Mouse (Mus musculus) hindbrain, postnatal 0 days (tissue): ENCODE measurements around the gene Tmem214. TPM values are rescaled to one million over a fixed set of nuclear protein-coding genes. Genes with fewer than 3 reads are reported as not detected.

ENCODE experiments used
- ATAC-seq: fragments of 200-750 bp; cut with Nextera tagmentation; 2 replicates; pipeline ENCODE4 v1.8.0; 2017; ENCODE audit warnings: mild to moderate bottlenecking, moderate TSS enrichment, moderate library complexity
- DNase-seq: peaks from one replicate; pipeline ENCODE4 v3.0.0-alpha.2; 2015; ENCODE audit warnings: low spot score
- H3K27ac ChIP-seq: fragments of 300-500 bp; sonication (generic); 2 replicates; pipeline ENCODE4 v1.5.1; 2014; ENCODE audit warnings: mild to moderate bottlenecking
- H3K27me3 ChIP-seq: fragments of 300-500 bp; sonication (generic); 2 replicates; pipeline ENCODE4 v1.6.1; 2014; ENCODE audit warnings: low read length, mixed read lengths; ENCODE audit not compliant: insufficient read depth
- H3K36me3 ChIP-seq: fragments of 300-500 bp; sonication (generic); 2 replicates; pipeline ENCODE4 v1.6.1; 2014; ENCODE audit warnings: low read length, mixed read lengths; ENCODE audit not compliant: insufficient read depth
- H3K4me1 ChIP-seq: fragments of 300-500 bp; sonication (generic); 2 replicates; pipeline ENCODE4 v1.6.1; 2014; ENCODE audit warnings: antibody characterized with exemption, low read length, mixed read lengths; ENCODE audit not compliant: insufficient read depth
- H3K4me2 ChIP-seq: fragments of 300-500 bp; sonication (generic); 2 replicates; pipeline ENCODE4 v1.6.1; 2014; ENCODE audit warnings: low read depth, mild to moderate bottlenecking, low read length, moderate library complexity, mixed read lengths
- H3K4me3 ChIP-seq: fragments of 300-500 bp; sonication (generic); 2 replicates; pipeline ENCODE4 v1.5.1; 2014; ENCODE audit warnings: low read length
- H3K9ac ChIP-seq: fragments of 300-500 bp; sonication (generic); replicated peaks from 2 replicates; pipeline ENCODE4 v1.6.1; 2014; ENCODE audit warnings: mild to moderate bottlenecking, low read length, moderate library complexity, mixed read lengths
- H3K9me3 ChIP-seq: fragments of 300-500 bp; sonication (generic); 2 replicates; pipeline ENCODE4 v1.6.1; 2016; ENCODE audit warnings: low read length, mixed read lengths
- CTCF ChIP-seq: IDR thresholded peaks from 2 replicates; pipeline ENCODE4 v1.5.1; 2016; ENCODE audit warnings: antibody characterized with exemption, control low read depth, low read depth
- WGBS: fragments of 180-500 bp; shearing (Covaris S2); extraction: QIAGEN DNeasy Blood & Tissue Kit; methylation state at CpG from one replicate; pipeline ENCODE4 v1.1.7; 2014; 5-methylcytosine and 5-hydroxymethylcytosine counted together
- polyA plus RNA-seq: library from polyadenylated mRNA; unstranded; fragments of >200 nt; fragmentation: Nextera tagmentation; extraction: Ambion mirVana; gene quantifications from 2 replicates; pipeline ENCODE4 v1.2.1, GENCODE M21; 2015
- total RNA-seq: library from RNA; depleted of rRNA; stranded (reverse); fragments of >200 nt; gene quantifications from 2 replicates; pipeline ENCODE4 v1.2.3, GENCODE M21; 2014

The Tmem214 gene
- total and polyA plus RNA-seq, 2 experiments from 2014 or later = 59.1 to 89.5 TPM

DNA sequence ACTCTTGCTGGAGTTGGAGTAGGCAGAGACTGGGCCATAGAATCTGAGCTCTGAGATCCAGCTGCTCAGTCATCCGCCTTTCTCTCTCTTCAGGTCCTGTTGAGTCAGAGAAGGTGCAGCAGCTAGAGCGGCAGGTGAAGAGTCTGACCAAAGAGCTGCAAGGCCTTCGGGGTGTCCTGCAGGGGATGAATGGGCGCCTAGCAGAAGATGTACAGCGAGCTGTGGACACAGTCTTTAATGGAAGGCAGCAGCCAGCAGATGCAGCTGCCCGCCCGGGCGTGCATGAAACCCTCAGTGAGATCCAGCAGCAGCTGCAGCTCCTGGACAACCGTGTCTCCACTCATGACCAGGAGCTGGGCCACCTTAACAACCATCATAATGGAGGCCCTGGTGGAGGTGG, 49.0 kb downstream of the Tmem214 start:
- no peak for TF ChIP-seq CTCF

DNA sequence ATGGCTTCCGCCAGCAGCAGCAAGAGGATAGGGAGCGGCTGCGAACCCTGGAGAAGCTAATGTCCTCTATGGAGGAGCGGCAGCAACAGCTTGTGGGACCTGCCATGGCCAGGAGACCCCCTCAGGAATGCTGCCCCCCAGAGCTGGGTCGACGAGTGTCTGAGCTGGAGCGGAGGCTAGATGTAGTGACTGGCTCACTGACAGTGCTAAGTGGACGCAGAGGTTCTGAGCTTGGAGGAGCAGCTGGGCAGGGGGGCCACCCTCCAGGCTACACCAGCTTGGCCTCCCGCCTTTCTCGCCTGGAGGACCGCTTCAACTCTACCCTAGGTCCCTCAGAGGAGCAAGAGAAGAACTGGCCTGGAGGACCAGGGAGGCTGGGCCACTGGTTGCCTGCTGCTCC, 49.5 kb downstream of the Tmem214 start:
- Histone ChIP-seq H3K9ac (no peak overlapping the region), H3K4me2 (no peak overlapping the region)

More for the DNA sequence above, 49.0 kb downstream of the Tmem214 start:
- Histone ChIP-seq H3K9ac (no peak overlapping the region), H3K4me2 (no peak overlapping the region), H3K4me3 (no peak overlapping the region), H3K9me3 (no peaks in the 10 kb centered on the region), H3K27me3 (no peaks in the 10 kb centered on the region), H3K4me1 (peaks cover 6% of the 10 kb centered on the region), H3K36me3 (no peaks in the 10 kb centered on the region), H3K27ac (no peak overlapping the region)
- ATAC-seq = no peak
- no peak for DNase-seq
- 92% methylated on average over 9 of the region's 9 CpGs for WGBS

DNA sequence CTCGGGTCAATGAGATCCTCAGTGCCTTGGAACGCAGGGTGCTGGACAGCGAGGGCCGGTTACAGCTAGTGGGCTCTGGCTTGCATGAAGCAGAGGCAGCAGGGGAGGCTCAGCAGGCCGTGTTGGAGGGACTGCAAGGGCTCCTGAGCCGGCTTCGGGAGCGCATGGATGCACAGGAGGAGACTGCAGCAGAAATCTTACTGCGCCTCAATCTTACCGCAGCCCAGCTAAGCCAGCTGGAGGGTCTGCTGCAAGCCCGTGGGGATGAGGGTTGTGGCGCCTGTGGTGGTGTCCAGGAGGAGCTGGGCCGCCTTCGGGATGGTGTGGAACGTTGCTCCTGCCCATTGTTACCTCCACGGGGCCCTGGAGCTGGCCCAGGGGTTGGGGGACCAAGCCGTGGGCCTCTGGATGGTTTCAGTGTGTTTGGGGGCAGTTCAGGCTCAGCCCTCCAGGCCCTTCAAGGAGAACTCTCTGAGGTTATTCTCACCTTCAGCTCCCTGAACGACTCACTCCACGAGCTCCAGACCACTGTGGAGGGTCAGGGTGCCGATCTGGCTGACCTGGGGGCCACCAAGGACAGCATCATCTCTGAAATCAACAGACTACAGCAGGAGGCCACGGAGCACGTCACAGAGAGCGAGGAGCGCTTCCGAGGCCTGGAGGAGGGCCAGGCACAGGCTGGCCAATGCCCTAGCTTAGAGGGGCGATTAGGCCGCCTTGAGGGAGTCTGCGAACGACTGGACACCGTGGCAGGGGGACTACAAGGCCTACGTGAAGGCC, 50.3 kb downstream of the Tmem214 start:
- WGBS = 83% methylated on average over 31 of the region's 31 CpGs
- DNase-seq = no peak

More for the DNA sequence above, 49.5 kb downstream of the Tmem214 start:
- Histone ChIP-seq H3K27me3 (no peaks in the 10 kb centered on the region), H3K36me3 (no peaks in the 10 kb centered on the region), H3K4me3 (no peak overlapping the region), H3K9me3 (no peaks in the 10 kb centered on the region), H3K27ac (no peak overlapping the region), H3K4me1 (peaks cover 8% of the 10 kb centered on the region)
- DNase-seq (no peak), ATAC-seq (no peak)
- TF ChIP-seq CTCF = no peak
- WGBS = 89% methylated on average over 11 of the region's 11 CpGs

GRCm38 (mm10) chr5:30918691-30919090, 50.9 kb downstream of the Tmem214 start:
- 85% methylated on average over 8 of the region's 8 CpGs for WGBS

More for the DNA sequence above, 50.3 kb downstream of the Tmem214 start:
- H3K9me3 ChIP-seq = no peaks in the 10 kb centered on the region
- H3K36me3 ChIP-seq = no peaks in the 10 kb centered on the region
- H3K27ac ChIP-seq = no peak overlapping the region
- H3K27me3 ChIP-seq = no peaks in the 10 kb centered on the region
- no peak overlapping the region for H3K4me3 ChIP-seq
- H3K9ac ChIP-seq = no peak overlapping the region
- no peak for ATAC-seq
- H3K4me1 ChIP-seq = peaks cover 14% of the 10 kb centered on the region
- no peak overlapping the region for H3K4me2 ChIP-seq
- no peak for TF ChIP-seq CTCF

DNA sequence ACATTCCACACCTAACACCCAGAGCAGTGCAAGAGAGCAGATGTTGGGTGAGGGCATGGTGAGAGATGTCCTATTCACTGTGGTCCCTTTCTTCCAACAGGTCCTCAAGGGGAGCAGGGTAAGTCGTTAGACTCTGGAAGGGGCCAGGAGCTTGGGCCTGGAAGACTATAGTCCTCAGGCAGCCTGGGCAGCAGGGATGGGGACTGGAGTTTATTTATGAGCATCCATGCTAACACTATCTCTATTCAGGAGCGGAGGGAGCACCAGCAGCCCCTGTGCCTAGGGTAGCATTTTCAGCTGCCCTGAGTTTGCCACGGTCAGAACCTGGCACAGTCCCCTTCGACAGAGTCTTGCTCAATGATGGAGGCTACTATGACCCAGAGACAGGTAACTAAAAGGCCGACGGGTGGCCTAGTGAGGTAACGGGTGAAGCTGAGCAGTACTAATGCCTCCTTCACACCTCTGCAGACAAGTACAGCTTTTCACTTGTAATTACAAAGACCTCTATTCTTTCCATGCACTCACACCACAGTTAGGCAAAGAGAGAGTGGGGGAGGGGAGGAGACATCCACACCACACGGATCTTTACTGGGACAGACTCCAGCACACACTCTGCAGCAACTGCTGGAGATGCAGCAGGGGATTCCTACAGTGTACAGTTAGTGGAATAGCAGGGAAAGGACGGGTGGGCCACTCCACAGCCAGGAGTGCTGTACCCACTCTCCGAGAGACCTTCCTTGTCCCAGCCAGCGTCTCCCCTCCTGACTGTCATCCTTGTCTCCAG, 52.2 kb downstream of the Tmem214 start:
- Histone ChIP-seq H3K27me3 (no peaks in the 10 kb centered on the region), H3K36me3 (no peaks in the 10 kb centered on the region), H3K9me3 (no peaks in the 10 kb centered on the region), H3K4me3 (no peak overlapping the region), H3K9ac (no peak overlapping the region), H3K4me2 (0 out of 2 replicates have a peak overlapping the region, but pooled peaks have one; percentile 5), H3K4me1 (peaks cover 14% of the 10 kb centered on the region), H3K27ac (no peak overlapping the region)
- 65% methylated on average over 11 of the region's 11 CpGs for WGBS
- no peak for TF ChIP-seq CTCF
- no peak for DNase-seq
- no peak for ATAC-seq

More at GRCm38 (mm10) chr5:30918691-30919090, 50.9 kb downstream of the Tmem214 start:
- no peak for DNase-seq
- no peak overlapping the region for H3K4me2 ChIP-seq
- H3K27ac ChIP-seq = no peak overlapping the region
- H3K9me3 ChIP-seq = no peaks in the 10 kb centered on the region
- no peak for ATAC-seq
- TF ChIP-seq CTCF = no peak
- H3K9ac ChIP-seq = no peak overlapping the region
- no peak overlapping the region for H3K4me3 ChIP-seq
- H3K36me3 ChIP-seq = no peaks in the 10 kb centered on the region
- H3K27me3 ChIP-seq = no peaks in the 10 kb centered on the region
- peaks cover 14% of the 10 kb centered on the region for H3K4me1 ChIP-seq

GRCm38 (mm10) chr5:30920621-30921020, 52.8 kb downstream of the Tmem214 start:
- 67% methylated on average over 19 of the region's 19 CpGs for WGBS
- Histone ChIP-seq H3K27me3 (no peaks in the 10 kb centered on the region), H3K4me2 (0 out of 2 replicates have a peak overlapping the region, but pooled peaks have one; percentile 5), H3K4me3 (no peak overlapping the region), H3K9me3 (no peaks in the 10 kb centered on the region), H3K27ac (no peak overlapping the region), H3K9ac (no peak overlapping the region), H3K4me1 (peaks cover 11% of the 10 kb centered on the region), H3K36me3 (no peaks in the 10 kb centered on the region)
- no peak for DNase-seq
- no peak for TF ChIP-seq CTCF
- peak; percentile 6; the same call in 1 of the 2 replicates for ATAC-seq
